Mouse (Mus musculus): ENCODE results near the gene Trak1.

DNA sequence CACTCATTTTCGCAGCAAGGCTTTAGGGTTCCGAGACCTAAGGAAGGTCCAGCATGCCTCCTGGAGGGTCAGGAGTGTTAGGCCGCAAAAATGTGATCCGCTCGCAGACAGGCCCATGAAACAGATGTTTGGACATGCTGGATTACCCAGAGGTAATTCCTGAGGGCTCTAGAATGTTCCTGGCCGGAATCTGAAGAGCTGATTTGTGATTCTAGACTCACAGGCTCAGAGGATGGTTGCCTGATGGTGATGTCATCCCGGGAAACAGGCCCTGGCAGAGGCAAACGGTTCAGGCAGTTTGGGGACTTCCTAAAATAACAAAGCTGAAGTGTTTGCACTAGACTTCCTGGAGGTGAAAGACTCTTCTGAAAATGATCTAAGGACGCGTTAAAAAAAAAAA, 50.7 kb downstream of the Trak1 start:
- TF ChIP-seq CTCF (IDR thresholded peaks at IDR 0.05; ENCODE audit: low read depth, low read length), result no peak
- TF ChIP-seq POLR2A (IDR thresholded peaks at IDR 0.05; ENCODE audit: extremely low read depth, insufficient read depth, low read length), result no peak
